Mouse (Mus musculus): ENCODE results near the gene Gal3st4. TPM values are rescaled to one million over a fixed set of nuclear protein-coding genes. Genes with fewer than 3 reads are reported as not detected.

Gene Gal3st4
- 1.5 and 2.0 TPM in 2 replicates for polyA plus RNA-seq (2012; rRNA removed)

DNA sequence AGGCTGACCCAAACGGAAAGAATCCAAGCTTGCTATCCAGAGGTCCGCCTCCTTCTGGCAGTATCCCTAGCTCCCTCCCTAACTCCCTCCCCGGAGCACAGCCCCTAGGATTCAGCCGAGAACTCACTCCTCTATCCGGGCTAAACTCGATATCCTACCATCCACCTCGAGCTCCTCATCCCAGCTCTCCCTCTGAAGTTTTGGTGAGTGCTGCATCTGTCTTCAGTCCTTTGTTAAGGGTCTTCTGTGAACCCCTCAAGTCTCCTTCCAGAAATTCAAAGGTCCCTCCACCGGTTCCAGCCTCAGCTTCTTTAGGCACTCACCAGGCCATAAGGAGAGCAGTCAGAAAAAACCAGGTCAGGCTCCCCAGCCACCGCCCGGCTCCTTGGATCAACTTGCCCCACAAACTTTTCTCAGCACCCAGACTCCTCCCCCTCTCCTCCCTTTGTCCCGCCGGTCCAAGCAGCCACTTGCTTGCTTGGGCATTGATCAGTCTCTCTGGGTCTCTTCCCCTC, at the start of gene Gal3st4:
Gene Gal3st4, minus strand, starts transcription at position 432 of the 515 bp plus-strand sequence.
- DNase-seq, result no peak
- H3K4me3 ChIP-seq (replicated peaks; ENCODE audit: insufficient read depth, low read depth, low read length), result no peak within 1 kb of the TSS
- no peak within 1 kb of the TSS for H3K27ac ChIP-seq (ENCODE audit: insufficient read depth, low read length)
- no peak for TF ChIP-seq CTCF (IDR thresholded peaks at IDR 0.05; ENCODE audit: borderline replicate concordance, insufficient read depth, low read depth, low read length)
- no peak for TF ChIP-seq POLR2A (IDR thresholded peaks at IDR 0.05; ENCODE audit: borderline replicate concordance, insufficient read depth, low read length)
- 3% methylated on average over 12 of the region's 12 CpGs for WGBS
- H3K27me3 ChIP-seq (ENCODE audit: control insufficient read depth, insufficient read depth, low read length), result no peaks in the 10 kb centered on the region
- no peaks in the 10 kb centered on the region for H3K4me1 ChIP-seq (ENCODE audit: control insufficient read depth, insufficient read depth, low read length)

- TF ChIP-seq CTCF (IDR thresholded peaks at IDR 0.05; ENCODE audit: borderline replicate concordance, insufficient read depth, low read depth, low read length), result no peak
- no peak for TF ChIP-seq POLR2A (IDR thresholded peaks at IDR 0.05; ENCODE audit: borderline replicate concordance, insufficient read depth, low read length)
- 93% methylated on average over 3 of the region's 3 CpGs for WGBS
- DNase-seq, result no peak
- Histone ChIP-seq H3K27me3 (ENCODE audit: control insufficient read depth, insufficient read depth, low read length) (no peaks in the 10 kb centered on the region), H3K4me1 (ENCODE audit: control insufficient read depth, insufficient read depth, low read length) (no peaks in the 10 kb centered on the region), H3K27ac (ENCODE audit: insufficient read depth, low read length) (no peak overlapping the region), H3K4me3 (replicated peaks; ENCODE audit: insufficient read depth, low read depth, low read length) (no peak overlapping the region)
Measured at GRCm38 (mm10) chr5:138312795-138313194, 40.2 kb upstream of the Gal3st4 start.

DNA sequence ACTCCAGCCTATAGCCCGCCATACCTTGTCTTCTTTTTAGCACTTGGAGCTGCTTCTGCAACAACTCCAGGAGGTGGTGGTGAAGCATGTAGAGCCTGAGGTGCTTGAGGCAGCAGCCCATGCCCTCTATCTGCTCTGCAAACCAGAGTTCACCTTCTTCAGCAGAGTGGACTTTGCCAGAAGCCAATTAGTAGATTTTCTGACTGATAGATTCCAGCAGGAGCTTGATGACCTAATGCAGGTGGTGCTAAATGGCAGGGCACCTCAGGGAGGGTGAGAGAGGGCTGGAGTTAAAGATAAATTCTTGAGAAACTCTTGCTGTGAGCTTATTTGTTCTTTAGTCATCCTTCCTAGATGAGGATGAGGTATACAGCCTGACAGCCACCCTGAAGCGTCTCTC, 27.0 kb upstream of the Gal3st4 start:
- Histone ChIP-seq H3K27ac (ENCODE audit: insufficient read depth, low read length) (no peak overlapping the region), H3K4me3 (replicated peaks; ENCODE audit: insufficient read depth, low read depth, low read length) (no peak overlapping the region), H3K27me3 (ENCODE audit: control insufficient read depth, insufficient read depth, low read length) (no peaks in the 10 kb centered on the region), H3K4me1 (ENCODE audit: control insufficient read depth, insufficient read depth, low read length) (no peaks in the 10 kb centered on the region)
- DNase-seq, result no peak
- 89% methylated on average over 2 of the region's 2 CpGs for WGBS
- TF ChIP-seq POLR2A (IDR thresholded peaks at IDR 0.05; ENCODE audit: borderline replicate concordance, insufficient read depth, low read length) (no peak), CTCF (IDR thresholded peaks at IDR 0.05; ENCODE audit: borderline replicate concordance, insufficient read depth, low read depth, low read length) (no peak)

DNA sequence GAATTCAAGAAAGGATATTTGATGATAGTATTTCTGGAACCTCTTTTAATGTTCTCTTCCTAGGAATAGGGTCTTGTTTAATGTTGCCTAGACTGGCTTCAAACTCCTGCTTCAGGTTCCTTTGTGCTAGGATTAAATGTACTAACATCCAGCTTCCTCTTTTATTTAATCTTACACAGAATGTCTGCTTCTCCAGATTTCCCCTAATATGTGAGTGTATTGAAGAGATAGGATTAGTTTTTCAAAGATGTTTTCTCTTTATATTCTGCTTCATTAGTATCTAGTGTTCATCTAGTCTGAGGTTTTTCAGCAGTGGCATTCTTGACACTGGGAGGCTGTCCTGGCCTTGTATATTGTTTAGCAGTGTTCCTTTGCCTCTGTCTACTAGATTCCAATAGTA, 21.5 kb upstream of the Gal3st4 start:
- DNase-seq, result no peak
- no peaks in the 10 kb centered on the region for H3K27me3 ChIP-seq (ENCODE audit: control insufficient read depth, insufficient read depth, low read length)
- no peak overlapping the region for H3K27ac ChIP-seq (ENCODE audit: insufficient read depth, low read length)
- H3K4me1 ChIP-seq (ENCODE audit: control insufficient read depth, insufficient read depth, low read length), result no peaks in the 10 kb centered on the region
- TF ChIP-seq POLR2A (IDR thresholded peaks at IDR 0.05; ENCODE audit: borderline replicate concordance, insufficient read depth, low read length) (no peak), CTCF (IDR thresholded peaks at IDR 0.05; ENCODE audit: borderline replicate concordance, insufficient read depth, low read depth, low read length) (no peak)
- H3K4me3 ChIP-seq (replicated peaks; ENCODE audit: insufficient read depth, low read depth, low read length), result no peak overlapping the region

- no peaks in the 10 kb centered on the region for H3K27me3 ChIP-seq (ENCODE audit: control insufficient read depth, insufficient read depth, low read length)
- 75% methylated on average over 1 of the region's 1 CpGs for WGBS
- H3K27ac ChIP-seq (ENCODE audit: insufficient read depth, low read length), result no peak overlapping the region
- H3K4me3 ChIP-seq (replicated peaks; ENCODE audit: insufficient read depth, low read depth, low read length), result no peak overlapping the region
- DNase-seq, result no peak
- no peak for TF ChIP-seq CTCF (IDR thresholded peaks at IDR 0.05; ENCODE audit: borderline replicate concordance, insufficient read depth, low read depth, low read length)
- TF ChIP-seq POLR2A (IDR thresholded peaks at IDR 0.05; ENCODE audit: borderline replicate concordance, insufficient read depth, low read length), result no peak
- no peaks in the 10 kb centered on the region for H3K4me1 ChIP-seq (ENCODE audit: control insufficient read depth, insufficient read depth, low read length)
Measured at GRCm38 (mm10) chr5:138291638-138292037, 19.0 kb upstream of the Gal3st4 start.

DNA sequence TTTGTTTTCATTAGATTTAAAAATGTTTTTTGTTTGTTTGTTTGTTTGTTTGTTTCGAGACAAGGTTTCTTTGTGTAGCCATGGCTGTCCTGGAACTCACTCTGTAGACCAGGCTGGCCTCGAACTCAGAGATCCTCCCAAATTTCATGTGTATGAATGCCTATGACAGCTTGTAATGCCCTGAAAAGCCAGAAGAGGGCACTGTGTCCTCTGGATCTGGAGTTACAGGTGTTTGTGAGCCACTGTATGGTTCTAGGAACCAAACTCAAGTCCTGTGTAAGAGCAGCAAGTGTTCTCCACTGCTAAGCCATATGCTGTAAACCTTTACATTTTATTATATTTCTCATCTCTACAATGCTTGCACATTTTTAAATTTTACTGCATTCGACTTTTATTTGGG, 15.2 kb upstream of the Gal3st4 start:
- Histone ChIP-seq H3K27ac (ENCODE audit: insufficient read depth, low read length) (no peak overlapping the region), H3K27me3 (ENCODE audit: control insufficient read depth, insufficient read depth, low read length) (no peaks in the 10 kb centered on the region), H3K4me3 (replicated peaks; ENCODE audit: insufficient read depth, low read depth, low read length) (no peak overlapping the region), H3K4me1 (ENCODE audit: control insufficient read depth, insufficient read depth, low read length) (no peaks in the 10 kb centered on the region)
- 72% methylated on average over 3 of the region's 3 CpGs for WGBS
- TF ChIP-seq CTCF (IDR thresholded peaks at IDR 0.05; ENCODE audit: borderline replicate concordance, insufficient read depth, low read depth, low read length) (no peak), POLR2A (IDR thresholded peaks at IDR 0.05; ENCODE audit: borderline replicate concordance, insufficient read depth, low read length) (no peak)
- no peak for DNase-seq

DNA sequence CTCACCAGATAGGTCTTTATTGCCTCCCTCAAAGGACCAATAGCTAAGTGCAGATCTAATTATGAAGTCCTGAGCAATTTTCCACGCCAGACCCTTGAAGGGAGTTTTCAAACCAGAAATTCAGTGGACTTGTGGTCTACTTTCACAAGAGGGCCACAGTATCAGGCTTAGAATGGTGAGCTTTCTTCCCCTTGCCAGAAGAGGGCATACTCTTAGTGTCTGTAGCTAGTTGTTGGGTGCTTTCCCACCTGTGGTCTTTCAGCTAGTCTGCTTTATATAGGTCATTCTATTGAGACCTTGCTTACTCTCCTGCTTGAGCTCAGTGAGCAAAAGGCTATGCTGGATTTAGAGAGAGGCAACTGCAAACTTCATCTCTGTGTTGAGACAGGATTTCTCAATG, 10.9 kb upstream of the Gal3st4 start:
- TF ChIP-seq POLR2A (IDR thresholded peaks at IDR 0.05; ENCODE audit: borderline replicate concordance, insufficient read depth, low read length) (no peak), CTCF (IDR thresholded peaks at IDR 0.05; ENCODE audit: borderline replicate concordance, insufficient read depth, low read depth, low read length) (no peak)
- H3K4me1 ChIP-seq (ENCODE audit: control insufficient read depth, insufficient read depth, low read length), result no peaks in the 10 kb centered on the region
- no peak overlapping the region for H3K4me3 ChIP-seq (replicated peaks; ENCODE audit: insufficient read depth, low read depth, low read length)
- no peak overlapping the region for H3K27ac ChIP-seq (ENCODE audit: insufficient read depth, low read length)
- no peaks in the 10 kb centered on the region for H3K27me3 ChIP-seq (ENCODE audit: control insufficient read depth, insufficient read depth, low read length)
- WGBS, result 63% methylated on average over 1 of the region's 1 CpGs
- no peak for DNase-seq

DNA sequence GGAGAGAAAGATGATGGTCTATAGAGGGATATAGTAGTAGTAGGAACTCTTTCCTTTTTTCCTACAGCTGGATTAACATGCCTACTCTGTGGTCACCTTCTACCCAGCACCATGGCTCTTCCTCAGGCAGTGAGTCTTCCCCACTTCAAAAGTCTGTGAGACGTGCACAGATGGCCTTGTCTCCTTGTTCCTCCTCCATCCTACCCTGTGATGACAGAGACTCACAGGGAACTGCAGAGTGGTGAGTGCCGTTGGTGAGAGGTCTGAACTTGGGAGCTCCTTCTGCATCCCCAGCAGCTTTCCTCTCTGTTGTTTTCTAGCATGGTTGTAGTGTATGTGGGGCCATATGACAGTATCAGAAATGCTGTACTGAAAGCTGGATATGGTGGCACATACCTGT, 9.2 kb upstream of the Gal3st4 start:
- no peak for TF ChIP-seq CTCF (IDR thresholded peaks at IDR 0.05; ENCODE audit: borderline replicate concordance, insufficient read depth, low read depth, low read length)
- no peak for TF ChIP-seq POLR2A (IDR thresholded peaks at IDR 0.05; ENCODE audit: borderline replicate concordance, insufficient read depth, low read length)
- H3K27ac ChIP-seq (ENCODE audit: insufficient read depth, low read length), result no peak overlapping the region
- H3K4me3 ChIP-seq (replicated peaks; ENCODE audit: insufficient read depth, low read depth, low read length), result no peak overlapping the region
- no peaks in the 10 kb centered on the region for H3K27me3 ChIP-seq (ENCODE audit: control insufficient read depth, insufficient read depth, low read length)
- WGBS, result 86% methylated on average over 2 of the region's 2 CpGs
- no peak for DNase-seq
- H3K4me1 ChIP-seq (ENCODE audit: control insufficient read depth, insufficient read depth, low read length), result no peaks in the 10 kb centered on the region

Data from cerebellum, adult 2 months (tissue).